Comparison of ENCODE assay signal across 9 mouse cellular contexts in the genomic region with DNA sequence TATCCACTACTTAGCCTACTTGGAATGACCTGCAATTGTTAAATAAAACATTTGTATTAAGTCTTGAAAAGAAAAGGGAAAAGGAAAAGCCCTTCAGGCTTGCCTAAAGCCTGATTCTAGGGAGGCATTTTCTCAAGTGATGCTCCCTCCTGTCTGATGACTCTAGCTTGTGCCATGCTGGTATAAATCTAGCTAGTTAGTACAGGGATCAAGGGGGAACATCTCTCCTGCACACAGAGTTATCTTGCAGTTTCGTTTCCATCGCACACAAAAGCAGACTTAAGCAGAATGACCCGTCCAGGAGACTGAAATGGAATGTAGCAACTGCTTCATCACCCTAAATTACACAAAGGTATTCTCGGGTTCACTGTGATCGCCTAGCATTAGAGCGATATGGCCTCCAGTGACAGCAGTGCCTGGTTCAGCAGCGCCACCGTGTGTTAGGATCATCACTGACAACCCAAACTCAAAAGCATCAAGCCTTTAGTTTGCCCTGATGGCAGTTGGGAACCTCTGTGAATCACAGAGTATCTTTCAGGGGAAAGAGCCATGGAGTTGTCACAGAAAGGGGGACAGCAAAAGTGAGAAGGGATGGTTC. TPM values are rescaled to one million over a fixed set of nuclear protein-coding genes. Genes with fewer than 3 reads are reported as not detected.
DNase-seq lines count a peak whose midpoint lies in the region; ATAC-seq and TF ChIP-seq lines count a peak whose summit lies in the region.
"Had no signal": no experiment of that assay in that cellular context is flagged by ENCODE, and none has a peak within 500 bp of the region (broad histone marks: within the 10 kb centered on the region; RNA-seq: fewer than 3 reads in every experiment).

No protein-coding gene starts in this region.

- TF ChIP-seq POLR2A in brain, embryonic 14.5 days (IDR thresholded peaks at IDR 0.05; ENCODE audit: borderline replicate concordance, extremely low read depth, insufficient read depth, insufficient read length, poor library complexity, severe bottlenecking), result no peak
- no peak for TF ChIP-seq POLR2A in lung, adult 2 months (IDR thresholded peaks at IDR 0.05; ENCODE audit: borderline replicate concordance, extremely low read depth, low read depth, low read length)

- H3K4me1 ChIP-seq in forebrain, embryonic 11.5 days (replicated peaks; ENCODE audit: control insufficient read depth, insufficient read depth, low read length), result no peaks in the 10 kb centered on the region; the same call in 1 of the 2 replicates
- peaks cover 6 to 17% of the 10 kb centered on the region in 2 experiments for H3K4me1 ChIP-seq in heart, embryonic 14.5 days (ENCODE audit: control insufficient read depth in 2 of 2, insufficient read depth in 2 of 2, low read length in 2 of 2)
- no peaks in the 10 kb centered on the region; the same call in 1 of the 2 replicates for H3K4me1 ChIP-seq in lung, adult 2 months (ENCODE audit: control insufficient read depth, insufficient read depth, low read length)
- H3K4me1 ChIP-seq in neural tube, embryonic 15.5 days, result peaks cover 2% of the 10 kb centered on the region; the same call in 1 of the 2 replicates

- peak; percentile 62 for ATAC-seq in forebrain, embryonic 11.5 days (replicated peaks; ENCODE audit: low FRiP score)
- no peak for ATAC-seq in heart, embryonic 14.5 days (ENCODE audit: insufficient number of reproducible peaks, insufficient read depth, low FRiP score, low read depth)
- ATAC-seq in neural tube, embryonic 15.5 days (ENCODE audit: low FRiP score), result peak; percentile 61; the same call in 1 of the 2 replicates

- peak; percentile 96 for TF ChIP-seq CTCF in brain, embryonic 14.5 days (IDR thresholded peaks at IDR 0.05; ENCODE audit: borderline replicate concordance, extremely low read depth, insufficient read depth, insufficient read length)
- peak; percentile 100 for TF ChIP-seq CTCF in lung, adult 2 months (IDR thresholded peaks at IDR 0.05; ENCODE audit: insufficient read depth, low read length)

- H3K27ac ChIP-seq in forebrain, embryonic 11.5 days (ENCODE audit: low read depth, low read length), result no peak overlapping the region
- no peak overlapping the region for H3K27ac ChIP-seq in heart, embryonic 14.5 days (replicated peaks in 1 of 2; ENCODE audit: control insufficient read depth in 1 of 2, insufficient read depth in 1 of 2, low read depth in 2 of 2, low read length in 2 of 2)
- H3K27ac ChIP-seq in neural tube, embryonic 15.5 days (replicated peaks), result no peak overlapping the region
- H3K27ac ChIP-seq: embryonic facial prominence, embryonic 12.5 days had no signal

- H3K9me3 ChIP-seq in forebrain, embryonic 11.5 days (ENCODE audit: control insufficient read depth, low read length), result no peaks in the 10 kb centered on the region
- peaks cover 4% of the 10 kb centered on the region; the same call in 1 of the 2 replicates for H3K9me3 ChIP-seq in heart, embryonic 14.5 days (ENCODE audit: control insufficient read depth, low read length)
- H3K9me3 ChIP-seq in neural tube, embryonic 15.5 days (replicated peaks), result no peaks in the 10 kb centered on the region
- H3K9me3 ChIP-seq: embryonic facial prominence, embryonic 12.5 days had no signal

- no peaks in the 10 kb centered on the region for H3K36me3 ChIP-seq in forebrain, embryonic 11.5 days (ENCODE audit: control insufficient read depth, insufficient read depth, low read length)
- H3K36me3 ChIP-seq in heart, embryonic 14.5 days (ENCODE audit: control insufficient read depth, insufficient read depth, low read length), result no peaks in the 10 kb centered on the region
- no peaks in the 10 kb centered on the region for H3K36me3 ChIP-seq in neural tube, embryonic 15.5 days
- H3K36me3 ChIP-seq: embryonic facial prominence, embryonic 12.5 days had no signal

- H3K9ac ChIP-seq in forebrain, embryonic 11.5 days (ENCODE audit: low read length), result no peak overlapping the region
- no peak overlapping the region for H3K9ac ChIP-seq in heart, embryonic 14.5 days (ENCODE audit: low read length)
- H3K9ac ChIP-seq in neural tube, embryonic 15.5 days (replicated peaks), result no peak overlapping the region
- H3K9ac ChIP-seq: embryonic facial prominence, embryonic 12.5 days had no signal

- H3K27me3 ChIP-seq in forebrain, embryonic 11.5 days (ENCODE audit: control insufficient read depth, insufficient read depth, low read length), result no peaks in the 10 kb centered on the region
- H3K27me3 ChIP-seq in heart, embryonic 14.5 days (ENCODE audit: control insufficient read depth, insufficient read depth, low read length), result no peaks in the 10 kb centered on the region
- no peaks in the 10 kb centered on the region for H3K27me3 ChIP-seq in neural tube, embryonic 15.5 days (replicated peaks)
- H3K27me3 ChIP-seq: embryonic facial prominence, embryonic 12.5 days had no signal

- H3K4me3 ChIP-seq in forebrain, embryonic 11.5 days (ENCODE audit: low read depth, low read length), result no peak overlapping the region
- H3K4me3 ChIP-seq in heart, embryonic 14.5 days (ENCODE audit: control insufficient read depth in 1 of 2, insufficient read depth in 1 of 2, low read depth in 1 of 2, low read length in 2 of 2), result no peak overlapping the region
- H3K4me3 ChIP-seq in lung, adult 2 months (replicated peaks; ENCODE audit: extremely low read depth, low read depth, low read length), result no peak overlapping the region
- H3K4me3 ChIP-seq in neural tube, embryonic 15.5 days (replicated peaks), result no peak overlapping the region
- H3K4me3 ChIP-seq: embryonic facial prominence, embryonic 12.5 days had no signal

- H3K4me2 ChIP-seq in forebrain, embryonic 11.5 days (ENCODE audit: low read depth, low read length, severe bottlenecking), result no peak overlapping the region
- H3K4me2 ChIP-seq in heart, embryonic 14.5 days (ENCODE audit: low read length), result 0 out of 2 replicates have a peak overlapping the region, but pooled peaks have one; percentile 28
- peak overlapping the region; percentile 36; the same call in 1 of the 2 replicates for H3K4me2 ChIP-seq in neural tube, embryonic 15.5 days
- H3K4me2 ChIP-seq: embryonic facial prominence, embryonic 12.5 days had no signal

- DNase-seq in CD8-positive naive resting alpha-beta T cell, adult 2 months (ENCODE audit: low read depth in 2 of 2, low spot score in 2 of 2), result peak; percentile 68 to 81
- peak; percentile 90 for DNase-seq in brain, embryonic 14.5 days (ENCODE audit: low read depth)
- peak; percentile 88 for DNase-seq in forebrain, embryonic 11.5 days (ENCODE audit: low spot score)
- DNase-seq in kidney, postnatal 4 days, result peak; percentile 89
- peak; percentile 76 for DNase-seq in lung, adult 2 months
- peak; percentile 91 for DNase-seq in testis, postnatal 10 days (ENCODE audit: low spot score)

- 3% methylated on average over 8 of the region's 8 CpGs for WGBS in forebrain, embryonic 11.5 days
- WGBS in heart, embryonic 14.5 days, result 6% methylated on average over 8 of the region's 8 CpGs
- WGBS in lung, adult 2 months, result 7% methylated on average over 8 of the region's 8 CpGs
- WGBS in neural tube, embryonic 15.5 days, result 5% methylated on average over 8 of the region's 8 CpGs

RNA-seq across cellular contexts. Expression of gene Sv2b, which starts 57.3 kb away (rescaled TPM):
- 4.7 and 7.0 TPM in 2 replicates for polyA plus RNA-seq in brain, embryonic 14.5 days (2012; rRNA removed)
- 2.5 TPM in 2 replicates for polyA plus RNA-seq in forebrain, embryonic 11.5 days (2014; fragmentation: Nextera tagmentation; extraction: Ambion mirVana)
- 0.36 and 0.55 TPM in 2 replicates for polyA plus RNA-seq in heart, embryonic 14.5 days (2014; fragmentation: Nextera tagmentation; extraction: Ambion mirVana)
- 0.08 and 0.28 TPM in 2 replicates for polyA plus RNA-seq in lung, adult 2 months (2012; rRNA removed)
- 17.9 and 20.2 TPM in 2 replicates for polyA plus RNA-seq in neural tube, embryonic 15.5 days (2015; fragmentation: Nextera tagmentation; extraction: Ambion mirVana)
